Mouse (Mus musculus): ENCODE measurements around the gene Olfr656. TPM values are rescaled to one million over a fixed set of nuclear protein-coding genes. Genes with fewer than 3 reads are reported as not detected.
A peak's percentile ranks its signal among the peaks of the same experiment; 100 is the strongest.

Gene Olfr656
- total RNA-seq (2021), result not detected
- long read RNA-seq, experiment 1, result 0 reads
- long read RNA-seq, experiment 2, result 0 reads

DNA sequence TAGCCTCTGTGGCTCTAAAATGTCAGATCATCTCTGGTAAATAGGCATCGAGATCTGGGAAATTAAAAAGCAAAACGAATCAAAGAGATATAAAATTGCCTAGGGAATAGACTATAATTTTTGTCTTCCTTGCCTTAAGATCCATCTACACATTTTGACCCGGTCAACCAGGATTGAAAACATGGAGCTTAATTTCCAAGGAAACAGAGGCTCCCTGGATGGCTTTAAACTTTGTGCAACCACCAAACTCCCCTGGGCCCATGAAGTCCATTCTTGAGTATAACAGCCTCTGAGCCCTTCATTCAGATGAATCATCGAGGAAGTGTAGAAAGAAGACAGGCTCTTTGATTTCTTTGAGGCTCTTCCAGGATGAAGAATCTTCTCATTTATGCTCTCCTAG, at the start of gene Olfr656:
Gene Olfr656 (plus strand): TSS at position 301 of the 400 bp plus-strand sequence.
- intact Hi-C loops (cut with DNase I), result no loop called here
- no peak within 1 kb of the TSS for H3K4me3 ChIP-seq
- no peak for DNase-seq
- TF ChIP-seq CTCF (IDR thresholded peaks at IDR 0.05), result no peak
- no peak within 1 kb of the TSS for H3K27ac ChIP-seq

DNA sequence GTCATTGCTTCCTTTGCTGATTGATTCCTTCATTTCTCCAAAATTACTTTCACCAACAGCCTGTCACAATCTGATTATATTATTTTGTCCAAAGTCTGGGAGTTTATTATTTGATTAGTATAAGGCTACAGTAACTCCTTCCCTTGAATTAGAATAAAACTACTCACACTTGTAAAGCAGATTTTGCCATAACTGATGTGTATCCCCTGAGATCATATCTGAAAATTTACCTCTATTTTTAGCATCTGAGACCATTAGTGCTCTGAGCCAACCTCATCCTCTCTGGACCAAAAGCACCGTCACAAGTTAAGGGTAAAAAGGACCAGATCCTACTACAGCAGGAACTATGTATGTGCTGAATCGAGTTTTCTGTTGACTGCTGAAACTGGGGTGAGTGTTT, 36.7 kb upstream of the Olfr656 start, which contains the start of gene Olfr653:
Gene Olfr653 (plus strand): TSS at position 301 of the 400 bp plus-strand sequence.
- TF ChIP-seq CTCF (IDR thresholded peaks at IDR 0.05), result no peak
- H3K27ac ChIP-seq, result no peak within 1 kb of the TSS
- intact Hi-C loops (cut with DNase I), result no loop called here
- H3K4me3 ChIP-seq, result no peak within 1 kb of the TSS
- no peak for DNase-seq

DNA sequence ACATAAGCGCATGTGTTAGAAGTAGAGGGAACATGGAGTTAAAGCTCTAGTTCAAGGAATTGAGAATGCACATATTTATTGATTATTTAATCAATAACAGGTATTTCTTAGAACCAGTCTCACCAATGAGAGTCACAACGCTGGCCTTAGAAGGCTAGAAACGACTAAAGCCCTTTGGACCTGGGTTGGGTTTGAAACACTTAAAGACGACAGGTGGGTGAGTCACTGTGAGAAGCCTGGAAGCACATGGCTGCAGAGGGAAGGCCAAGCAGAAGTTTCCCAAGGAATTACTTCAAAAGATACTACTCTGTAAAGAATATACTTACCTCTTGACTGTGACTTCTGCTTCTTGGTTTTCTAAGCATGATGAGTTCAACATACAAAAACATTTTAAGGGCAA, 32.9 kb upstream of the Olfr656 start:
- no peak overlapping the region for H3K4me3 ChIP-seq
- H3K27ac ChIP-seq, result no peak overlapping the region
- no peak for DNase-seq
- intact Hi-C loops (cut with DNase I), result no loop called here
- TF ChIP-seq CTCF (IDR thresholded peaks at IDR 0.05), result no peak

DNA sequence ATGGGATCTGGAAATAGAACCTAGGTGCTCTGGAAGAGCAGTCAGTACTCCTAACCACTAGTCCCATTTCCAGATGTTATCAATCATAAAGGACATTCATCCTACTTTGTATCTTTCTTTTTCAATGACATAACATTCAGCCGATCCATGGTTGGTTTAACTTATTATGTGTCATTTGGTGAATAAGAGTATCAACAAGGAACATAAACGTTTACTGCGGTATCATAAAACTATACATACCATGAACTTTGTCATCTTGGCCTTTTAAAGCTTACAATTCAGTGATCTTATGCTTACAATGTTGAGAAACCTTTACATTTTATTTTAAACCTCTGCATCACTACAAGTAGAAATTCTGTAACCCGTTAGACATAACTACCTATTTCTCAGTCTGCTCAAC, 32.3 kb upstream of the Olfr656 start:
- Histone ChIP-seq H3K4me3 (no peak overlapping the region), H3K27ac (no peak overlapping the region)
- DNase-seq, result no peak
- no peak for TF ChIP-seq CTCF (IDR thresholded peaks at IDR 0.05)
- intact Hi-C loops (cut with DNase I), result no loop called here

DNA sequence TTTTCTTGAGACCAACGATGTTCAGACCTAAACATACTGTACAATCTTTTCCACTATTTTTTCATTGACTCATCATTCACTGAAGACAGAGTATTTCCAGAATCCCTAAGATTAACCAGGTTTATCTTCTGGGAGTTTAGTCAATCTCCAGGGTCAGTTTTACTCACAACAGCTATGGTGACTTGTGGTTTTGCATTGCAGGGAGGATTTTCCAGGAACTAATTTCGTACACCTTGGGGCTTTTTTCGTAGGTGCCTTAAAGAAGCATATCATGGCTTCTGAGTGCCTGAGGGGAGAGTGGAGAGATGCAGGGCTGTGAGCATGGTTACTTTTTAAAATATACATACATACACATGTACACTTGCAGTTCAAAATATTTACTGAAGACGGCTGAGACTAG, 27.0 kb upstream of the Olfr656 start, which contains the start of gene Olfr654:
Gene Olfr654 (plus strand): TSS at position 301 of the 400 bp plus-strand sequence.
- Histone ChIP-seq H3K4me3 (no peak within 1 kb of the TSS), H3K27ac (no peak within 1 kb of the TSS)
- TF ChIP-seq CTCF (IDR thresholded peaks at IDR 0.05), result no peak
- intact Hi-C loops (cut with DNase I), result no loop called here
- DNase-seq, result no peak

DNA sequence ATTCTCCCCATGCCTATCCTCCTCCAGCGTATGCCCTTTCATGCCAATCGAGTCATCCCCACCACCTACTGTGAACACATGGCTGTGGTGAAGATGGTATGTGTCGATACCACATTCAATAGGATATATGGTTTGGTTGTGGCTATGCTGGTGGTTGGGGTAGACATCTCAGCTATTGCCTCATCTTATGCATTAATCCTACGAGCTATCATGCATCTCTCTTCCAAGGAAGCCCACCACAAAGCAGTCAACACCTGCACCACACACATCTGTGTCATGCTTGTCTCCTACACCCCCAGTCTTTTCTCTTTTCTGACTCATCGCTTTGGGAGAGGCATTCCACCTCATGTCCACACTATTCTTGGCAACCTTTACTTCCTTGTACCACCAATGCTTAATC, 25.5 kb upstream of the Olfr656 start:
- no peak for TF ChIP-seq CTCF (IDR thresholded peaks at IDR 0.05)
- H3K27ac ChIP-seq, result no peak overlapping the region
- intact Hi-C loops (cut with DNase I), result no loop called here
- no peak overlapping the region for H3K4me3 ChIP-seq
- no peak for DNase-seq

DNA sequence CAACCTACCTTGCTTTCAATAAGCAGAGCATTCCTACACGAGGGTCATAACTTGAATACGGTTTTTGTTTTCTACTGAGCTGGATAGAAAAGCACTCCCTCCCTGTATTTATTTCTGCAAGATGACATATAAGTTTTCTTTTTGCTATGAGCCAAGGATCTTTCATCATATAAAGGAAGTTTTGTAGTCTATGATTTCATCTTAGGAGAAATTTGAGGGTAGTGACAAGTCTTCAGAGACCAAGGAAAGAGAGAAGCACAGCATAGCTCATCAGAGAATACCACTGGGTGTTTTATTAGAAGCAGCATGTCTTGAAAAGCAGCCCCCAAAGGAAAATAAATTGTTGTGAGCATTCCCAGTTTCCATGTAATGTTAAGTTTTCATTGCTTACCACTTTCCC, 12.1 kb upstream of the Olfr656 start, which contains the start of gene Olfr655:
Gene Olfr655 (minus strand): TSS at position 101 of the 400 bp plus-strand sequence.
- Histone ChIP-seq H3K27ac (no peak within 1 kb of the TSS), H3K4me3 (no peak within 1 kb of the TSS)
- DNase-seq, result no peak
- intact Hi-C loops (cut with DNase I), result no loop called here
- TF ChIP-seq CTCF (IDR thresholded peaks at IDR 0.05), result no peak

DNA sequence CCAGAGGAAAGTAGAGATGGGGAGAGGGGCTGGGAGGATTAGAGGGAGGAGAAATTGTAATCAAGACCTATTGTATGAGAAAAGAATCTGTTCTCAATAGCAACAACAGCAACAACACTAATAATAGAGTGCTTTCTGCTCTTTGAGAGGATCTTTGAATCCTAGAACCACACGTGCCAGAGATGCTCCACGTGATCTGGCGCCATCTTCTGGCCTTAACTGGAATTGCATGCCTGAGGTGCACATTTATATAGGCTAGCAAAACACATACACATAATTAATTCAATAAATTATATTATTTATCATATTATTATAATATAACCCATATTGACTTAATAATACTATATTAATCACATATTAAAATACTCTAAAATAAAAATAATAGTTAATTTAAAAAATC, 10.6 kb upstream of the Olfr656 start:
- H3K4me3 ChIP-seq, result no peak overlapping the region
- DNase-seq, result peak; percentile 19
- H3K27ac ChIP-seq, result no peak overlapping the region
- peak; percentile 61 for TF ChIP-seq CTCF (IDR thresholded peaks at IDR 0.05)
- intact Hi-C loops (cut with DNase I), result no loop called here

DNA sequence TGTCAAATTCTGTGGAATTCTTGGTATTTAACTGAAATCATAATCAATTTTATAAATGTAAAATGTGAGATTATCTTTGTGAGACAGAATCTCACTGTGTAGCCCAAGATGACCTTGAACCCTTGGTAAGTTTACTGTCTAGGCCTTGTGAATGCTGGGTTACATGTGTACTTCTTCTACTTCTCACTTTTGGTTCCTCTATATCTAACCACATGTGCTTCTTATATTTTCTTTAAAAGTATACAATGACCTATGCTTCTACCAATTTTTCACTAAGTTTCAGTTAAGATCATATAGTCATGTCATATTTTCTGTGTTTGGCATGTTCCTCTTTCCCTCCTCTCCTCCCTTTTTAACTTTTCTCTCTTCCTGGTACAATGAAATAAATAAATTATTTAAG, 9.0 kb upstream of the Olfr656 start:
- DNase-seq, result no peak
- Histone ChIP-seq H3K4me3 (no peak overlapping the region), H3K27ac (no peak overlapping the region)
- no peak for TF ChIP-seq CTCF (IDR thresholded peaks at IDR 0.05)
- intact Hi-C loops (cut with DNase I), result no loop called here

DNA sequence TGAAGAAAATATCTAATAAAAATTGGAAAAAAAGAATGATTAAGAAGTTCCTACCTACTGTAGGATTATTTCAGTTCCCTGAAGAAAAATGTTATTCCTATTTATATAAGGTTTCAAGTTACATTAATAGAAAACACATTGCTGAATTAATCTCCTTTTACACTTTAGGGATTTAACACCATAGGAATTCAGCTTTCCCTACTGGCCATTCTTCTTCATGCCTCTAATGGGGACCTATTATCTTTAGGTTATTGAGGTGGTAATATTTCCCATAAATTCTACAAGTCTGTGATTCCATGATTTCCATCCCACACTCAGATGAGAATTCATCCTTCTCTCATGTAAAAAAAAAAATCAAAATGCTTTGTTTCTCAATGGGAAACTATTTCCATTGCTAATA, 10.7 kb downstream of the Olfr656 start, which contains the start of gene Olfr657:
Gene Olfr657 (plus strand): TSS at position 301 of the 400 bp plus-strand sequence.
- no peak for DNase-seq
- intact Hi-C loops (cut with DNase I), result no loop called here
- Histone ChIP-seq H3K27ac (no peak within 1 kb of the TSS), H3K4me3 (no peak within 1 kb of the TSS)
- no peak for TF ChIP-seq CTCF (IDR thresholded peaks at IDR 0.05)

DNA sequence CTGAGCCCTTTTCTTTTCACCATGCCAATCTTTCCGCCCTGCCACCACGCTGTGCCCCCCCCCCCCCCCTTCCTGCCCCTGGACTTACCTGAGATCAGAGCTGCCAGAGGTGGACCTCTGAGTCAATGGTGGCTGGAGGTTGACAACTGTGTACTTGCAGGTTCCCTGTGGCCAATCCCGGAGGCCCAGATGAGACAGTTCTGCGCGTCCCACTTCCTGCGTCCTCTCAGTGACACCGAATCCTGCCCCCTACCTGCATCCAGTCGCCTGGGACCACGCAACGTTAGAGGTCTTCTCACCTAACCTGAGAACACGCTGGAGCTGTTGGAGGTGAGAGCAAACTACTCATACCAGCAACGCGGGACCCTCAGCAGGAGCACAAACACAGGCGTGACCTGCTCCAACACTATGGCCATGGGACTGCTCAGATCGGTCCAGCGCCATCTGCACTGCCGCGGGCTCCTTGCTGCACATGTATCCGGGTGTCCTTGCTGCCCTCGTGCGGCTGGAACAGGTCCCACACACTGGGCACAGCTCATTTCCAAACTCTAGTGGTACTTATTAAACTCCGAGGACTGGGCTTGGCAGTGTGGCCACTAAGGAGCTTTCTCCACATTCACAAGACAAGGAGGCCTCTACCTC, 33.2 kb downstream of the Olfr656 start, which contains the start of gene Olfr658:
Gene Olfr658 (minus strand): TSS at position 465 of the 642 bp plus-strand sequence.
- intact Hi-C loops (cut with DNase I), result no loop called here
- Histone ChIP-seq H3K4me3 (no peak within 1 kb of the TSS), H3K27ac (no peak within 1 kb of the TSS)
- DNase-seq, result peak; percentile 17
- TF ChIP-seq CTCF (IDR thresholded peaks at IDR 0.05), result no peak

DNA sequence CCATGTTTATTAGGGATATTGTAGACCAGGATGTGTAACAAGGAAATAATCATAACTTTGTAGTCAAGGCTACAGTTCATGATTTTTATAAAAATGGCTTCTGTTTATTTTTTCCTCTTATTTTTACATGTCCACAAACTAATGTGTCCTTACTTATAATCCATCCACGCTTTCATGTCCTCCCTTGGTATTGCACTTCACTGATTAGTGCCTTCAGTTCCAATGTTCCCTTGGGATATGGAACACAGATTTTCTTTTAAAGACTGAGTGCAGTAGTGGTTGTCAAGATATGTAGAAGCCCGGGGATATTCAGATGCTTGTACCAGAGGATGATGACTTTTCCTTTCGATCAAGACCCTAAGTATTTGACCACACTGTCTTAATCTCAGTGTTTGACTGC, 52.7 kb downstream of the Olfr656 start, which contains the start of gene Olfr659:
Gene Olfr659 (plus strand): TSS at position 301 of the 400 bp plus-strand sequence.
- no peak for TF ChIP-seq CTCF (IDR thresholded peaks at IDR 0.05)
- intact Hi-C loops (cut with DNase I), result no loop called here
- Histone ChIP-seq H3K27ac (no peak within 1 kb of the TSS), H3K4me3 (no peak within 1 kb of the TSS)
- DNase-seq, result no peak

Other genes starting within 250 kb of the Olfr656 start
- not detected for gene Trim30b, start 244.1 kb upstream of the Olfr656 start, total RNA-seq (2021)
- under 1 TPM in 1 of 2 experiments, not detected in 1; 0.25 TPM for gene Trim30c, start 213.1 kb upstream of the Olfr656 start, total RNA-seq (2021)
- 1 to 10 TPM in 1 of 2 experiments, under 1 TPM in 1; 0.64 to 1.5 TPM for gene Trim30a, start 148.8 kb upstream of the Olfr656 start, total RNA-seq (2021)
- gene Trim30d, start 106.1 kb upstream of the Olfr656 start, total RNA-seq (2021), result under 1 TPM; 0.33 to 0.56 TPM
- not detected for gene Olfr651, start 63.8 kb upstream of the Olfr656 start, total RNA-seq (2021)
- gene Olfr652, start 53.1 kb upstream of the Olfr656 start, total RNA-seq (2021), result not detected
- not detected for gene Olfr653, start 36.6 kb upstream of the Olfr656 start, total RNA-seq (2021)
- gene Olfr654, start 26.9 kb upstream of the Olfr656 start, total RNA-seq (2021), result not detected
- gene Olfr655, start 12.2 kb upstream of the Olfr656 start, total RNA-seq (2021), result not detected
- gene Olfr657, start 10.8 kb downstream of the Olfr656 start, total RNA-seq (2021), result not detected
- gene Olfr658, start 33.4 kb downstream of the Olfr656 start, total RNA-seq (2021), result not detected
- not detected for gene Olfr659, start 52.8 kb downstream of the Olfr656 start, total RNA-seq (2021)
- not detected for gene Olfr661, start 72.5 kb downstream of the Olfr656 start, total RNA-seq (2021)
- gene Usp17le, start 163.5 kb downstream of the Olfr656 start, total RNA-seq (2021), result not detected
- not detected for gene Usp17lb, start 228.6 kb downstream of the Olfr656 start, total RNA-seq (2021)
- gene Usp17la, start 243.1 kb downstream of the Olfr656 start, total RNA-seq (2021), result not detected

Data from gastrocnemius, adult 2 months (tissue).